35 mouse cellular contexts compared by ENCODE assay signal in genomic region chr11:49768781-49769180, GRCm38 (mm10).
"Had no signal": no experiment of that assay in that cellular context is flagged by ENCODE, and none has a peak within 500 bp of the region (broad histone marks: within the 10 kb centered on the region; RNA-seq: fewer than 3 reads in every experiment).

No protein-coding gene starts in this region.

- H3K4me2 ChIP-seq: heart, embryonic 12.5 days; heart, embryonic 13.5 days; heart, embryonic 15.5 days; hindbrain, embryonic 12.5 days; hindbrain, embryonic 13.5 days; hindbrain, embryonic 14.5 days; hindbrain, embryonic 15.5 days; intestine, embryonic 15.5 days; kidney, embryonic 15.5 days had no signal

- H3K36me3 ChIP-seq: heart, embryonic 10.5 days; heart, embryonic 12.5 days; heart, embryonic 13.5 days; heart, embryonic 15.5 days; hindbrain, embryonic 10.5 days; hindbrain, embryonic 12.5 days; hindbrain, embryonic 13.5 days; hindbrain, embryonic 15.5 days; intestine, embryonic 15.5 days; kidney, embryonic 15.5 days had no signal

- ATAC-seq: hindbrain, embryonic 16.5 days; hindbrain, postnatal 0 days; inflammation-experienced regulatory T-cells, adult 6 months; intestine, embryonic 15.5 days; intestine, embryonic 16.5 days; intestine, postnatal 0 days had no signal

- DNase-seq: heart, postnatal 10 days; heart, postnatal 14 days; heart, postnatal 36 days; heart, postnatal 4 days; kidney, adult 11 months; kidney, adult 18-20 months; kidney, adult 2 months; kidney, adult 8-10 months; kidney, adult 9 months; kidney, postnatal 10 days; kidney, postnatal 14 days; kidney, postnatal 25 days; kidney, postnatal 36 days; kidney, postnatal 4 days; layer of hippocampus, adult 9-11 months; layer of hippocampus, postnatal 36 days had no signal

- H3K27ac ChIP-seq: heart, embryonic 10.5 days; heart, embryonic 13.5 days; heart, embryonic 15.5 days; hindbrain, embryonic 10.5 days; hindbrain, embryonic 12.5 days; hindbrain, embryonic 13.5 days; hindbrain, embryonic 14.5 days; hindbrain, embryonic 15.5 days; hindbrain, postnatal 0 days; intestine, embryonic 15.5 days; kidney, embryonic 15.5 days; kidney, postnatal 0 days; layer of hippocampus, adult 2 months; left cerebral cortex, adult 2 months had no signal

- H3K9me3 ChIP-seq: heart, embryonic 10.5 days; heart, embryonic 12.5 days; heart, embryonic 13.5 days; heart, embryonic 15.5 days; hindbrain, embryonic 10.5 days; hindbrain, embryonic 12.5 days; hindbrain, embryonic 13.5 days; hindbrain, embryonic 15.5 days; intestine, embryonic 15.5 days; kidney, embryonic 15.5 days had no signal

- H3K4me3 ChIP-seq: heart, embryonic 10.5 days; heart, embryonic 12.5 days; heart, embryonic 13.5 days; heart, embryonic 15.5 days; hindbrain, embryonic 10.5 days; hindbrain, embryonic 12.5 days; hindbrain, embryonic 13.5 days; hindbrain, embryonic 15.5 days; intestine, embryonic 15.5 days; kidney, embryonic 15.5 days; layer of hippocampus, adult 2 months; left cerebral cortex, adult 2 months had no signal

- H3K4me1 ChIP-seq: hindbrain, embryonic 15.5 days had no signal

- H3K27me3 ChIP-seq: heart, embryonic 12.5 days; heart, embryonic 13.5 days; heart, embryonic 15.5 days; hindbrain, embryonic 12.5 days; hindbrain, embryonic 13.5 days; hindbrain, embryonic 15.5 days; intestine, embryonic 15.5 days; kidney, embryonic 15.5 days had no signal

- H3K9ac ChIP-seq: heart, embryonic 12.5 days; heart, embryonic 13.5 days; heart, embryonic 15.5 days; hindbrain, embryonic 12.5 days; hindbrain, embryonic 13.5 days; hindbrain, embryonic 14.5 days; hindbrain, embryonic 15.5 days; intestine, embryonic 15.5 days; kidney, embryonic 15.5 days had no signal
